Mouse (Mus musculus) layer of hippocampus, adult 11-12 months (tissue): ENCODE measurements around the gene Cpa5.

Experiments
- DNase-seq: peaks from one replicate; pipeline ENCODE4 v3.0.0; 2022; ENCODE audit warnings: low spot score

Gene Cpa5

DNA sequence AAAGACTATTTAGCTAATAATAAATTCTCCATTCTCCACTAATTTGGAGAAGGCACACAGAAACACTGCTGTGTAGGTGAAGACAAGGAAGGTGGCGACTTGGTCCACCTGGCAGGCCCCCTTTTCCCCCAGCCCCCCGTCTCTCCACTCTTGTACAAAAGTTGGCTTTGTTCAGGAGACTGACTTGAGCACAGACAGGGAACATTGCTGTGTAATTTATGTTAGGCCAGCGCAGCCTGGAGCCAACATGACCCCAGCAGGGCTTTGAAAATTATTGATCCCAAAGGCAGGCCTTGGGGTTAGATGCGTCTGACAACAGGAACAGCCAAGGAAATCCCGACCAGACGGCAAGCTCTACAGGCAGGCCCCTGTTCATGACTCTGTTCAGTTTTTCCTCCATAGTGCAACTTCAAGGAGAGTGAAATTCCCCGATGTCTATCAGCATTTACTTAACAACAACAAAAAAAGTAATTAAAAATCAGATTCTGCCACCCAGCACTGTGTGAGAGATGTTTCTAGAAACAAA is 6.4 kb upstream of the Cpa5 start:
- no peak for DNase-seq

DNA sequence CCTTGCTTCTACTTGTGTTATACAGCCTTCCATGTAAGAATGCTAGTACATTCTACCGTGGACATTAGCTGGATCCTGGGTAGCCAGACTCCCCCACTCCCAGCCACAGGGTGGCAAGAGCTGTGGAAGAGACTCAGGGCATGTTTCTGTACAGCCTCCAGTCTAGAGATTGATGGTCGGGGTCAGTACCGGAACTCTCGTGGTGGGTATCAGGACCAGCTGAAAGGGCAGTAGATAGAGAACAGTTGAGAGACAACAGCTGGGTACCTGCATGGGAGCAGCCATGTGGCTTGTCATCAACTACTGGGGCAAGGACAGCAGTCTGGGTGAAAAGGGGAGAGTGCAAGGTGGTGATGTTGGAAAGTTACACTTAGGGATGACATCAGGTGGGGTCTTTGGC is 5.7 kb upstream of the Cpa5 start:
- DNase-seq: no peak

DNA sequence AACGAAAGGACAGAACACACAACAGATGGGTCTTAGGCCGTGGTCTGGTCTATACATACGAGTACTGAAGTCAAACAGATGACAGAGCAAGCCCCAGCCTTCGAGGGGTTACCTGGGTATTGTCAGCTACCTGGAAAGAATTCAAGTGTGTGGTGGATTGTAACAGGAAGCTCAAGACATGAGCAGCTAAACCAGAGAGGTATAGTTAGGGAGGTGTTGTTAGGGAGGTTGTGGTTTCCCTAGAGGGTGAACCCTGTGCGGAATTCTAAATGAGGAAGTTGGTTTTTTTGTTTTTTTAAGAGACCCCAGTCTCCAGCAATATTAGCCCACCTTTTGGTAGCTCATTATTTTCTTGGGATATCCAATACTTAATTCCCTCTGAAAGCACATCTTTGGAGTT is 5.1 kb upstream of the Cpa5 start:
- DNase-seq: no peak

DNA sequence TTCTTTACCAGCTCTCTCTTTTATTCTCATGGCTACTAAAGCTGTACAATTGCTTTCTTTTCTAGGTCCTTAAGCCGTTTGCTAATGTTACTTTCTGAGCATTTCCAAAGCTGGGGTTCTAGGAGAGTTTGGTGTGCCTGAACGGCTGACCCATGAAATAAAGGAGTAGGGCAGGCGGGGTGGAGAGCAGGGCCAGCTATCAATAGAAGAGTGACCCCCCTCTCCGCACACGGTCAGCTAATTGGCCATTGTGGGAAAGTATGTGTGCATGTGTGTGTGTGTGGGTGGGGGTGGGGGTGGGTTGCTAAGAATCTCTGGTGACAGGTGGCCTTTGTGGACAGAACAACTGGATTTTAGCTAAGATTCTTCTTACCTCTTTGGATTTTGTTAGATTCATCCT is 402 bp downstream of the Cpa5 start:
- no peak for DNase-seq

GRCm38 (mm10) chr6:30614251-30614650 is 3.4 kb downstream of the Cpa5 start:
- DNase-seq: no peak

- DNase-seq: no peak
These were observed 4.9 kb downstream of the Cpa5 start for GRCm38 (mm10) chr6:30615741-30616140.

DNA sequence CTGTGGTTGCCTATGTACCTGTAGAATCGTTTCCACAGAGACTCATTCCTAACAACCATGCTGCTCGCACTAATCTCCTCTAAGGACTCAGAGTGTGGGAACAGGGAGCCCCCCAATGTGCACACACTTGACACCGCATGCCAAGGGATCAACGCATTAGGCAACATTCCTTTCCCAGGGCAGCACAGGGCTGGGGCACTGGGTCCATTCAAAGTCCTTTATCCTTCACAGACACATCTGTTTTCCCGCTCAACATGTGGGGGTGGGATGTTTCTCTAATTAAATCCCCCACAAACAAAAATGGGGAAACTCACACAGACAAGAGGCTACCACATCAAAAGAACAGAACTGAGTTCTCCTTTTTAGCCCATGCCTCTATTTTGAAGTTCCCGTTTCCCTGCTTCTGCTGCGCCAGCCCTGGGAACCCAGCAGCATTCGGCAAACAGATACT is 5.7 kb downstream of the Cpa5 start:
- no peak for DNase-seq

DNA sequence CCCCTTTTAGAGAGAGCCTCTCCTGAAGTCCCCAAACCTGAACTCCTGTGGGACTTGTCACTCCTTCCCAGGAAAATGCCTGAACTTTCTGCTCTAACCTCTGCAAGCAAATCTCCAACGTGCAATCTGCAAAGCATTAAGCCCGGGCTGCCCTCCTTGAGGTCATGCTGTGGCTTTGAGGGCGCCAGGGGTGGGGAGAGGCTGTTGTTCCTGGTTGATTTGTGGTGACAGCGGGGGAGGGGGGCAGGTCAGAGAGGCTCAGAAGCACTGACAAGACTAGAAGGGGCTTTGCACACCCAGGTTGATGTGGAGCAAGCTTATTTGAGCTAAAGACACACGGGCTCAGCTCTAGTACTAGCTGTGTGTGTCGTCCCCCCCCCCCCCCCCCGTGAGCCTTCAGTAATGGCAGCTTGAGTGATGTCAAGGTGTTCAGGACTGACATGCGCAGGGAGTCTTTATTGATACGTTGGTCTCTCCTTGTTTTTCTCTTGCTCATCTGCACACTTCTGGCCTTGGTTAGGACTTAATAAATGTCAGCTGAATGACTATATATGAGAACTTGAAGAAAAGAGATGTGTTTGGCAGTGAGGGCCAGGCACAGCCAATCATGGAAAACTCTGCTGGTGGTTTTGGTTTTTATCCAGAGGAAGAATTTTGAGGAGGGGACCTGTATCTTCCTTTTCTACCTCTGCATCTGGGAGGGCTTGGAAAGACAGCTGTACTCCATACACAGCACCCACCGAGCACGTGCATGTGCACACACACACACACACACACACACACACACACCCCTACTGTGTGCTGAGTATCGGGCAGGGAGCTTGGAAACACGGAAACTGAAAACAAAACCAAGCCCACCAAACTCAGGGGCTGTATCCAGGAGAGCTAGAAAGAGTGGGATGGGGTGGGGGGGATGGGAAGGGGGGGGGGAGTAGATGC is 6.5 kb downstream of the Cpa5 start:
- no peak for DNase-seq

DNA sequence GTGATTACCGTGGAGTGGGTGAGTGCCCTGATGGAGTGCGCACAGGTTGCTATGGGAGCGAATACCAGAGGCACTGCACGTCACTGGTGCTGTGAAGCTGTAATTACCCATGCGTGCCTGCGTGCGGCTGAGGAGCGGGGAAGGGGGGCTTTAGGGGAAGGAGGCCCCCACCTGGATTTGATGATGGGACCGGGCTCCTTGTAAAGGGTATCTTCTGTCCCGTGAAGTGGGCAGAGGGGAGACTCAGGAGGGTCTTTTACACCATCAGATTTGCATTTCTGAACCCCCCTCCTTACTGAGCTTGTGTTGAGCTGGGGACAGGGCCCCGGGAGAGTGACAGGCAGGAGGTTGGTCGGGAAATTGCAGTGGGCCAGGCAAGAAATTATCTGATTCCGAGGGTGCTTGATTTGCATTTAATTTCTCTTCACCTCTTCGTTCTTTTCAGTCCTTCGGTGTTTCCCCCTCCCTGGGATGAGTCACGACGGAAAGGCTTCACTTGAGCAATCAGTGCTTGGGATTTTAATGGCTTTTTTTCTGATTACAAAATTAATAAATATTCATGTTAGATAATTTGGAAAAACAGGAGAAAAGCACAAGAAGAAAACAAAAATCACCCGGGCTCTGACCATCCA is 7.3 kb downstream of the Cpa5 start:
- peak; percentile 54 for DNase-seq

DNA sequence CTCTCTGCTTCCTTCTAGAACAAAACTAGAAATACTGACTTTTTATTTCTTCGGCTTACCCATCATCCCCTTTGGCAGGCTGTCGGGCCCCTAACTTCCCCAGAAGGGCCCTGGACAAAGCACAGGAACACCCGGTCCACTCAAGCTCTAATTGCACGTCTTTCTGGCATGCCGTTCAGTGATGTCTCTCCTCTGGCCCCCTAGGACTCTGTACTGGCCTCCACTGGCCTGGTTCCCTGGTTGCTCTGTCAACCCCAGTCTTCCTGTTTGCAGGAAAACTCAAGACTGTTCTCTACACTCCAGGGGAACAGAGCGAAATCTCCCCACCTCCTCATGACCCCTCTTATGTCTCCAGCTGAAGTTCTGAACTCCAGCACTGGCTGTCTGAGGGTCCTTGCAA is 7.9 kb downstream of the Cpa5 start:
- no peak for DNase-seq

GRCm38 (mm10) chr6:30619606-30620005 is 8.8 kb downstream of the Cpa5 start:
- no peak for DNase-seq

DNA sequence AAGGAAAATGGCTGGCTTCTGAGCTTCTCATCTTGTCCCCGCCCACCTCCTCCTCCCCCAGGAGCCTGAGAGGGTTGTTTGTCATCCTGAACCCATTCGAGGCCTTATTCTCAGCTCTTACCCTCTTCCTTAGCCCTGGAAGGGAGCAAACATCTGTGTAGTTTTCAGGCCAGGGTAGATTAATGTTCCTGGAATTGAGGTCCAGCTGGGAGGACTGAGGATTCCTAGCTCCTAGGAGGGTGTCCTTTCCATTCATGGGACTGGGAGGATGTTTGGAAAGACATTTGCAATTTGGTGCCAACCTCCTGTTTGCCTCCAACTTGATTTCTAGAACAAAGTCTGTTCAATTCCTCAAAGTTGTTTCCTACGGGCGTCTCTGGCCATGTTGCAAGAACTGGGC is 9.8 kb downstream of the Cpa5 start:
- DNase-seq: no peak

GRCm38 (mm10) chr6:30620994-30621393 is 10.2 kb downstream of the Cpa5 start:
- no peak for DNase-seq

DNA sequence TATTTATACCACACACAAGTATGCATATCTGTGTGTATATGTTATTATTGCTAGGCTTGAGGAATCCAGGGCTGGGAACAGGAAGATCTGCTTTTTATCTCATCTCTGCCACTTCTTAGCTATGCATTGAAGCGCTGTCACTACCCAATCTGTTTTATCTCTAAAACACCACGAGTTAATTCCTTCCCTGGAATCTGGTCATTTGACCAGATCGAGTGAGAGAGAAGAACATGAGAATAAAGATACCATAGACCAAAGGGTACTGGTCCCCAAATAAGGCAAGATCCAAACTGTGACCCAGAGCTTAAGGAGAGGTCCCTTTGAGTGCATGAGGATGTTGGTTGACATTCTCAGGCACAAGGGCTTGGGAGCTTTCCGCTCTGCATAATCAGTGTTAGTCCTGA is 11.2 kb downstream of the Cpa5 start:
- DNase-seq: no peak

GRCm38 (mm10) chr6:30624763-30625162 is 14.0 kb downstream of the Cpa5 start:
- DNase-seq: no peak

GRCm38 (mm10) chr6:30628152-30628551 is 17.3 kb downstream of the Cpa5 start:
- DNase-seq: peak; percentile 54

DNA sequence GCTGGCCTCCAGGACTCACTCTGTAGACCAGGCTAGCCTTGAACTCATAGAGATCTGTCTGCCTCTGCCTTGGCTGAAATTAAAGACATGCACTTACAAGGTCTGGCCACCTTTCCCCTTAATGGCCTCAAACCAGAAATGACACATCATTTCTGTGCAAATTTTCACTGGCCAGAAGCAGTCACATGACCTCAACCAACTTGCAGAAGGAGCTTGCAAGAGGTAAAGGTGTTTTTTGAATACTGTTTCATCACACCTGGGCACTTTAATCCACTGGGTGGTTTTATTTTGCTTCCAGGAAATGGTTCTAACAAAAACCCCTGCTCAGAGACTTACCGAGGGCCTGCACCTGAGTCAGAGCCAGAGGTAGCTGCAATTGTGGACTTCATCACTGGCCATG is 19.2 kb downstream of the Cpa5 start:
- no peak for DNase-seq

DNA sequence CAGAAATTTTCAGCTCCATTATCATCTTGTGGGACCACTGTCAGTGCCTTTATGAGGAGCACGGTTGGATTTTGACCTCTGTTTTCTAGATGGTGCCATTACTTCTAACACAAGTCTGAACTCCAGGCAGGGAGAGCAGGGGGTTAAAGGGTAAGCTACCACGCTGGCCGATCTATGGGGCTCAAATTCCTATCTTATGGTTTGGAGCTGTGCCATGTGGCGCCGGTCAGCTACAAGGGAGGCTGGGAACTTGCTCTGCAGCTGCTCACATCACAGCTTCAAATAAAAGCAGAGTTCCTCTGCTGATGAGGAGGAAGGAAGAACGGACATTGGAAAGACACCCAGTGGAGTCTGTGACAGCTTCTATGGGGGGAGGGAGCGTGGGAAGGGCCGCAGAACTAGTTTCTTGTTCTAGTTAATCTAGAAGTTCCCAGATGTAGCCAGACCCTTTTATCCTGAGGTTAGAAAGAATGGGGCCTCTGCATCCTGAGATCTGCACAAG is 24.6 kb downstream of the Cpa5 start:
- DNase-seq: no peak

GRCm38 (mm10) chr6:30636186-30636842 is 25.5 kb downstream of the Cpa5 start:
- no peak for DNase-seq

- DNase-seq: no peak
These were observed 28.0 kb downstream of the Cpa5 start, which contains the start of gene Cpa1 for GRCm38 (mm10) chr6:30638674-30639268. Gene Cpa1 (plus strand): TSS chr6:30639218.

DNA sequence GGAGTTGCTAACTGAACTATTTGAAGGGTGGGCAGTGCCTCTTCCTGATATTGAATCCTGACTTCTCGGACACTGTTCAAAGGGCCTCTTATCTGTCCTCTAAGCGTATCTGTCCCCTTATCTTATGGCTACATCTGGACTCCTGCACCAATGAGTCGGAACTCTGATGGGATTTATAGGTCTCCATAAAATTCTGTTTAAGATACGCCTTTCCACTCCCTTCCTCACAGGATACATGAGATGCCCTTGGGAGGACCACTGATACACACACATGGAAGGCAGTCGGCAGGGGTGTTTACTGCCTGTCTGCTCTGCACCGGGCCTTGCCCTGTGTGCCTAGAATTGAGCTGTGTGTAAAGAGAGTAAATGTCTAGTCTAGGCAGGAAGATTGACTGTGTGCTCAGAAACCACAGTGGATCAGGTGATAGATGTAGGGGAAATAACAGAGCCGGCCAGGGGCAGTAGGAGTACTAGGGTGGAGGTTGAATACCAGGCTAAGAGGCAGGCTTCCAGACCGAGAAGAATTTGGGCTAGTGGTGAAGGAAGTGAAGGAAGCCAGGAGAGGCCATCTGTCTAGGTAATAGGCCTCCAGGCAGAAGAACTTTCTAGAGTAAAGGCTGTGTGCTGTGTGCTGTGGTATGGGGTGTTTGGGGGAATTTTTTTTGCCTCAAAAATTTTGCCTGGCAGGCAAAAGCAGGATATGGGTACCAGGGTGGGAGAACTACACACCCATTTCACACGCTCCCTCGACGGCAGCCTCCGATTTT is 33.1 kb downstream of the Cpa5 start:
- no peak for DNase-seq
